ENCODE assay signal across 26 mouse cellular contexts in the genomic region with DNA sequence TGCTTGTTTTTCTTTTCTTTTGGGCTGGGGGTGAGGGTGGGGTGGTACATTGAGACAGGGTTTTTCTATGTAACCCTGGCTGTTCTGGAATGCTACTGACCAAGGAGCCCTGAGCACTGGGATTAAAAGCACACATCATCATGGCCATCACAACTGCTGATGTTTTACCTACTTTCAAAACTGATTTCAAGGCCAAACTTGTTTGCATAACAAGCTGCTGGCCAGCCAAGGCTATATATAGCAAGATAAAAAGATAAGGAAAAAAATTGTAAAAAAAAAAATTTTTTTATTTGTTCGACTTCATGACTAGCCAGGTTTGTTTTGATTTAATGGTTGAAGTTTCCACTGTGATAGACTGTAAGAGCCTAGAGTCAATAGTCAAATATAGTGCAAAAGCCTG. TPM values are rescaled to one million over a fixed set of nuclear protein-coding genes. Genes with fewer than 3 reads are reported as not detected.
DNase-seq lines count a peak whose midpoint lies in the region; ATAC-seq and TF ChIP-seq lines count a peak whose summit lies in the region.
"Had no signal": no experiment of that assay in that cellular context is flagged by ENCODE, and none has a peak within 500 bp of the region (broad histone marks: within the 10 kb centered on the region; RNA-seq: fewer than 3 reads in every experiment).

No protein-coding gene starts in this region.

- no peak overlapping the region for H3K9ac ChIP-seq in limb, embryonic 15.5 days
- H3K9ac ChIP-seq in heart, adult 2 months (ENCODE audit: low read depth, low read length) = no peak overlapping the region
- H3K9ac ChIP-seq: embryonic facial prominence, embryonic 13.5 days; forebrain, embryonic 12.5 days; forebrain, embryonic 15.5 days; hindbrain, embryonic 12.5 days; intestine, embryonic 15.5 days had no signal

- no peak for TF ChIP-seq POLR2A in heart, adult 2 months (IDR thresholded peaks at IDR 0.05; ENCODE audit: insufficient read depth, low read depth, low read length)

- 0 out of 2 replicates have a peak overlapping the region, but pooled peaks have one; percentile 1 for H3K27ac ChIP-seq in limb, embryonic 15.5 days
- no peak overlapping the region for H3K27ac ChIP-seq in limb, embryonic 10.5 days
- H3K27ac ChIP-seq in brown adipose tissue, adult 24 weeks (replicated peaks; ENCODE audit: low read depth, low read length) = peak overlapping the region; percentile 18; the same call in 1 of the 2 replicates
- H3K27ac ChIP-seq in heart, adult 2 months = no peak overlapping the region
- H3K27ac ChIP-seq: embryonic facial prominence, embryonic 10.5 days; embryonic facial prominence, embryonic 13.5 days; forebrain, embryonic 12.5 days; forebrain, embryonic 15.5 days; hindbrain, embryonic 12.5 days; intestine, embryonic 15.5 days had no signal

- WGBS in limb, embryonic 15.5 days = 62% methylated on average over 1 of the region's 1 CpGs
- 93% methylated on average over 1 of the region's 1 CpGs for WGBS in limb, embryonic 10.5 days
- WGBS in heart, adult 2 months = 30% methylated on average over 1 of the region's 1 CpGs

- no peaks in the 10 kb centered on the region for H3K4me1 ChIP-seq in limb, embryonic 15.5 days
- H3K4me1 ChIP-seq in limb, embryonic 10.5 days = no peaks in the 10 kb centered on the region
- no peaks in the 10 kb centered on the region; the same call in 1 of the 2 replicates for H3K4me1 ChIP-seq in brown adipose tissue, adult 24 weeks (ENCODE audit: control insufficient read depth, insufficient read depth, insufficient read length, low read length)
- peaks cover 1% of the 10 kb centered on the region for H3K4me1 ChIP-seq in heart, adult 2 months (ENCODE audit: control insufficient read depth, insufficient read depth, low read length)
- H3K4me1 ChIP-seq: embryonic facial prominence, embryonic 10.5 days; embryonic facial prominence, embryonic 13.5 days; forebrain, embryonic 12.5 days; forebrain, embryonic 15.5 days; hindbrain, embryonic 12.5 days; intestine, embryonic 15.5 days had no signal

- intact Hi-C loops in heart, adult 2 months (cut with DNase I) = no loop called here

- no peak overlapping the region for H3K4me2 ChIP-seq in limb, embryonic 15.5 days
- H3K4me2 ChIP-seq: embryonic facial prominence, embryonic 13.5 days; forebrain, embryonic 12.5 days; forebrain, embryonic 15.5 days; heart, embryonic 11.5 days; hindbrain, embryonic 12.5 days; intestine, embryonic 15.5 days had no signal

- no peak for TF ChIP-seq EP300 in heart, adult 2 months (IDR thresholded peaks at IDR 0.05; ENCODE audit: insufficient read depth, low read depth, low read length)

- TF ChIP-seq CTCF in heart, adult 2 months (IDR thresholded peaks at IDR 0.05) = no peak

- H3K36me3 ChIP-seq in limb, embryonic 15.5 days = peaks cover 10% of the 10 kb centered on the region; the same call in 1 of the 2 replicates
- peaks cover 49% of the 10 kb centered on the region for H3K36me3 ChIP-seq in limb, embryonic 10.5 days
- peaks cover 14% of the 10 kb centered on the region for H3K36me3 ChIP-seq in heart, adult 2 months (ENCODE audit: control insufficient read depth, insufficient read depth, low read length)
- H3K36me3 ChIP-seq: forebrain, embryonic 12.5 days; forebrain, embryonic 15.5 days; hindbrain, embryonic 12.5 days; intestine, embryonic 15.5 days had no signal

- H3K27me3 ChIP-seq in limb, embryonic 15.5 days = no peaks in the 10 kb centered on the region
- H3K27me3 ChIP-seq in limb, embryonic 10.5 days (ENCODE audit: low read depth, poor library complexity, severe bottlenecking) = no peaks in the 10 kb centered on the region
- no peaks in the 10 kb centered on the region for H3K27me3 ChIP-seq in heart, adult 2 months (ENCODE audit: control insufficient read depth, insufficient read depth, low read length)
- H3K27me3 ChIP-seq: embryonic facial prominence, embryonic 13.5 days; forebrain, embryonic 12.5 days; forebrain, embryonic 15.5 days; hindbrain, embryonic 12.5 days; intestine, embryonic 15.5 days had no signal

- H3K79me2 ChIP-seq in heart, adult 2 months (replicated peaks; ENCODE audit: control insufficient read depth, insufficient read depth, low read length) = peaks cover 3% of the 10 kb centered on the region; the same call in 1 of the 2 replicates

- DNase-seq in adrenal gland, postnatal 10 days = peak; percentile 16
- DNase-seq in adrenal gland, postnatal 36 days = no peak
- no peak for DNase-seq in limb, embryonic 10.5 days (ENCODE audit: low spot score)
- no peak for DNase-seq in heart, adult 2 months
- DNase-seq: cerebellum, adult 11-12 months; cerebellum, adult 8-10 months; cerebellum, postnatal 10 days; cerebellum, postnatal 36 days; embryo, embryonic 11 days; gastrocnemius, postnatal 25 days; heart, adult 18-20 months; kidney, adult 11 months; kidney, adult 8-10 months had no signal

- ATAC-seq in limb, embryonic 15.5 days (ENCODE audit: insufficient number of reproducible peaks, low FRiP score, low TSS enrichment, low read depth) = no peak
- ATAC-seq: activated CD4-positive, CD25-positive, alpha-beta regulatory T cell, adult 4 months; CD4-positive, CD25-positive, alpha-beta regulatory T cell, adult 4 months; forebrain, embryonic 15.5 days; hindbrain, embryonic 16.5 days; intestine, embryonic 15.5 days had no signal

- no peaks in the 10 kb centered on the region for H3K9me3 ChIP-seq in limb, embryonic 15.5 days
- no peaks in the 10 kb centered on the region for H3K9me3 ChIP-seq in limb, embryonic 10.5 days (replicated peaks)
- H3K9me3 ChIP-seq: embryonic facial prominence, embryonic 10.5 days; embryonic facial prominence, embryonic 13.5 days; forebrain, embryonic 12.5 days; forebrain, embryonic 15.5 days; hindbrain, embryonic 12.5 days; intestine, embryonic 15.5 days had no signal

- no peak overlapping the region for H3K4me3 ChIP-seq in limb, embryonic 15.5 days
- H3K4me3 ChIP-seq in limb, embryonic 10.5 days = no peak overlapping the region
- H3K4me3 ChIP-seq in brown adipose tissue, adult 24 weeks (ENCODE audit: insufficient read depth, low read depth, low read length) = no peak overlapping the region
- no peak overlapping the region for H3K4me3 ChIP-seq in heart, adult 2 months
- H3K4me3 ChIP-seq: embryonic facial prominence, embryonic 10.5 days; embryonic facial prominence, embryonic 13.5 days; erythroblast, embryonic 14.5 days; forebrain, embryonic 12.5 days; forebrain, embryonic 15.5 days; hindbrain, embryonic 12.5 days; intestine, embryonic 15.5 days had no signal

RNA-seq across cellular contexts. Expression of gene Kdm2a, which starts 27.8 kb away (rescaled TPM):
- 10 to 100 TPM; 67.7 to 84.7 TPM for total RNA-seq in adrenal gland, postnatal 10 days (2021)
- 100 to 1,000 TPM in 1 of 2 experiments, 10 to 100 TPM in 1; 86.7 to 107 TPM for total RNA-seq in adrenal gland, postnatal 36 days (2021)
- polyA plus RNA-seq in limb, embryonic 15.5 days (2015; fragmentation: Nextera tagmentation; extraction: Ambion mirVana) = 40.9 and 41.2 TPM in 2 replicates
- polyA plus RNA-seq in limb, embryonic 10.5 days (2016; fragmentation: Nextera tagmentation; extraction: Ambion mirVana) = 67.6 and 77.9 TPM in 2 replicates
- polyA plus RNA-seq in brown adipose tissue, adult 24 weeks (2012; ENCODE audit: insufficient read depth, insufficient read length, missing spikeins) = 18.9 and 20.6 TPM in 2 replicates
- 10 to 100 TPM; 36.4 to 38.6 TPM for total RNA-seq in heart, adult 2 months (2021)
- polyA plus RNA-seq in heart, adult 2 months (2012; rRNA removed) = 49.7 and 82.9 TPM in 2 replicates

Comparison
In these comparisons a context has a peak if more than half of its experiments do, and no peak if none do; other contexts are left out.
1. H3K27ac ChIP-seq: peak in limb, embryonic 15.5 days (single experiment) and brown adipose tissue, adult 24 weeks (single experiment); none in limb, embryonic 10.5 days (single experiment) and heart, adult 2 months (single experiment).